In the genomic region with DNA sequence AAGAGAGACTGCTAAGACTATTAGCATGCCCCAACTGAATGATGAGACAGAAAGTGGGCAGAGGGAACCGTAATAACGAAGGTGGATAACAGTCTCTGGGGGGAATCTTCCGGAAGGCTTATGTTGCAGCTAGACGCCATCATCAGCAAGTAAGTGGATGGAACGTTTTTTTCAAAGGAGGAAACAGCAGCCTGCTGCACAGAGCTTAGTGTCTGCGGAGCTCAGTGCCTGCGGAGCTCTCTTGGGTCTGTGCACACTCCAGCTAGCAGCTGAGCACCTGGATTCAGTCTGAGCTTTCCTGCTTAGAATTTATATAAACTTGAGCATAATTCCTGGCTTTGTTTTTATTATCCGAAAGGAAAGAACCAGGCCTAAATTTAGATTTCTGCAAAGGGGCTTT, we compare ENCODE assay signal across 17 mouse cellular contexts. TPM values are rescaled to one million over a fixed set of nuclear protein-coding genes. Genes with fewer than 3 reads are reported as not detected.
DNase-seq lines count a peak whose midpoint lies in the region; ATAC-seq and TF ChIP-seq lines count a peak whose summit lies in the region.
"Had no signal": no experiment of that assay in that cellular context is flagged by ENCODE, and none has a peak within 500 bp of the region (broad histone marks: within the 10 kb centered on the region; RNA-seq: fewer than 3 reads in every experiment).

No protein-coding gene starts in this region.

- H3K9ac ChIP-seq in embryonic facial prominence, embryonic 11.5 days (replicated peaks; ENCODE audit: low read length) = no peak overlapping the region
- H3K9ac ChIP-seq in kidney, postnatal 0 days (ENCODE audit: low read depth, low read length) = no peak overlapping the region
- no peak overlapping the region for H3K9ac ChIP-seq in limb, embryonic 14.5 days (ENCODE audit: low read depth, low read length, severe bottlenecking)
- H3K9ac ChIP-seq: forebrain, embryonic 15.5 days had no signal

- 57% methylated on average over 8 of the region's 8 CpGs for WGBS in embryonic facial prominence, embryonic 11.5 days
- WGBS in embryonic facial prominence, embryonic 10.5 days = 68% methylated on average over 8 of the region's 8 CpGs
- WGBS in kidney, postnatal 0 days = 30% methylated on average over 8 of the region's 8 CpGs
- 15% methylated on average over 8 of the region's 8 CpGs for WGBS in limb, embryonic 14.5 days

- H3K27ac ChIP-seq in embryonic facial prominence, embryonic 11.5 days (replicated peaks; ENCODE audit: low read depth, low read length) = no peak overlapping the region
- no peak overlapping the region for H3K27ac ChIP-seq in embryonic facial prominence, embryonic 10.5 days (replicated peaks)
- H3K27ac ChIP-seq in kidney, postnatal 0 days = no peak overlapping the region
- peak overlapping the region; percentile 52 for H3K27ac ChIP-seq in limb, embryonic 14.5 days (replicated peaks; ENCODE audit: low read depth, low read length)
- H3K27ac ChIP-seq: forebrain, embryonic 15.5 days had no signal

- no peak for TF ChIP-seq CTCF in kidney, postnatal 0 days (IDR thresholded peaks at IDR 0.05; ENCODE audit: low read depth)

- no peaks in the 10 kb centered on the region for H3K9me3 ChIP-seq in embryonic facial prominence, embryonic 11.5 days (replicated peaks; ENCODE audit: control insufficient read depth, low read length)
- no peaks in the 10 kb centered on the region for H3K9me3 ChIP-seq in embryonic facial prominence, embryonic 10.5 days
- no peaks in the 10 kb centered on the region for H3K9me3 ChIP-seq in kidney, postnatal 0 days (replicated peaks; ENCODE audit: low read length)
- H3K9me3 ChIP-seq in limb, embryonic 14.5 days (ENCODE audit: control insufficient read depth, low read length) = 0 out of 2 replicates have a peak, but pooled peaks cover 4% of the 10 kb centered on the region
- H3K9me3 ChIP-seq: forebrain, embryonic 15.5 days had no signal

- TF ChIP-seq POLR2A in limb, embryonic 14.5 days (IDR thresholded peaks at IDR 0.05; ENCODE audit: borderline replicate concordance, extremely low read depth, insufficient read depth, insufficient read length) = no peak

- H3K36me3 ChIP-seq in embryonic facial prominence, embryonic 11.5 days (replicated peaks; ENCODE audit: control insufficient read depth, insufficient read depth, low read depth, low read length) = no peaks in the 10 kb centered on the region
- no peaks in the 10 kb centered on the region for H3K36me3 ChIP-seq in embryonic facial prominence, embryonic 10.5 days (replicated peaks)
- H3K36me3 ChIP-seq in kidney, postnatal 0 days (ENCODE audit: insufficient read depth, low read length) = no peaks in the 10 kb centered on the region
- H3K36me3 ChIP-seq in limb, embryonic 14.5 days (ENCODE audit: control insufficient read depth, insufficient read depth, low read length) = no peaks in the 10 kb centered on the region
- H3K36me3 ChIP-seq: forebrain, embryonic 15.5 days had no signal

- no peak overlapping the region for H3K4me2 ChIP-seq in embryonic facial prominence, embryonic 11.5 days (ENCODE audit: low read depth, low read length)
- H3K4me2 ChIP-seq in kidney, postnatal 0 days (ENCODE audit: low read length) = no peak overlapping the region
- peak overlapping the region; percentile 25; the same call in 1 of the 2 replicates for H3K4me2 ChIP-seq in limb, embryonic 14.5 days (replicated peaks; ENCODE audit: low read depth, low read length, severe bottlenecking)
- H3K4me2 ChIP-seq: forebrain, embryonic 15.5 days had no signal

- no peak overlapping the region for H3K4me3 ChIP-seq in embryonic facial prominence, embryonic 11.5 days (ENCODE audit: low read depth, low read length)
- no peak overlapping the region for H3K4me3 ChIP-seq in embryonic facial prominence, embryonic 10.5 days
- H3K4me3 ChIP-seq in kidney, postnatal 0 days (replicated peaks; ENCODE audit: low read depth, low read length) = no peak overlapping the region
- no peak overlapping the region for H3K4me3 ChIP-seq in limb, embryonic 14.5 days (replicated peaks; ENCODE audit: low read length)
- H3K4me3 ChIP-seq: forebrain, embryonic 15.5 days had no signal

- H3K27me3 ChIP-seq in embryonic facial prominence, embryonic 11.5 days (ENCODE audit: control insufficient read depth, insufficient read depth, low read length) = no peaks in the 10 kb centered on the region
- H3K27me3 ChIP-seq in embryonic facial prominence, embryonic 10.5 days (replicated peaks; ENCODE audit: low read depth, poor library complexity, severe bottlenecking) = no peaks in the 10 kb centered on the region
- no peaks in the 10 kb centered on the region for H3K27me3 ChIP-seq in kidney, postnatal 0 days (ENCODE audit: insufficient read depth, low read length)
- H3K27me3 ChIP-seq in limb, embryonic 14.5 days (ENCODE audit: control insufficient read depth, insufficient read depth, low read length) = no peaks in the 10 kb centered on the region
- H3K27me3 ChIP-seq: forebrain, embryonic 15.5 days had no signal

- H3K4me1 ChIP-seq in embryonic facial prominence, embryonic 11.5 days (ENCODE audit: control insufficient read depth, insufficient read depth, low read length) = no peaks in the 10 kb centered on the region
- no peaks in the 10 kb centered on the region for H3K4me1 ChIP-seq in embryonic facial prominence, embryonic 10.5 days
- H3K4me1 ChIP-seq in kidney, postnatal 0 days (replicated peaks; ENCODE audit: insufficient read depth, low read length) = peaks cover 3% of the 10 kb centered on the region; the same call in 1 of the 2 replicates
- H3K4me1 ChIP-seq in limb, embryonic 14.5 days (ENCODE audit: control insufficient read depth, insufficient read depth, low read length) = peaks cover 21% of the 10 kb centered on the region
- H3K4me1 ChIP-seq: forebrain, embryonic 15.5 days had no signal

- no peak for ATAC-seq in embryonic facial prominence, embryonic 11.5 days (replicated peaks; ENCODE audit: insufficient number of reproducible peaks, low FRiP score, low TSS enrichment, low read depth)
- no peak for ATAC-seq in kidney, postnatal 0 days (replicated peaks; ENCODE audit: low FRiP score, low read depth)
- peak; percentile 32 for ATAC-seq in CD4-positive, CD25-positive, alpha-beta regulatory T cell, adult 4 months
- ATAC-seq in limb, embryonic 14.5 days (ENCODE audit: low FRiP score, low read depth) = peak; percentile 80
- ATAC-seq in megakaryocyte, adult 5-6 weeks (ENCODE audit: poor library complexity, severe bottlenecking) = no peak
- ATAC-seq: forebrain, embryonic 15.5 days had no signal

- DNase-seq in embryonic facial prominence, embryonic 11.5 days (ENCODE audit: low spot score) = peak; percentile 29
- DNase-seq in embryonic facial prominence, embryonic 10.5 days (ENCODE audit: low spot score) = no peak
- peak; percentile 21 for DNase-seq in kidney, postnatal 0 days (ENCODE audit: low spot score)
- no peak for DNase-seq in kidney, adult 18-20 months
- peak; percentile 52 for DNase-seq in limb, embryonic 14.5 days (ENCODE audit: low spot score)
- no peak for DNase-seq in lung, adult 18-20 months
- DNase-seq: cerebellum, adult 11-12 months; cerebellum, postnatal 36 days; gastrocnemius, postnatal 10 days; heart, postnatal 10 days; kidney, postnatal 25 days; layer of hippocampus, adult 9-11 months; lung, postnatal 10 days; thymus, postnatal 4 days had no signal

RNA-seq across cellular contexts. Expression of gene Osbpl3, which starts 47.8 kb away (rescaled TPM):
- 9.0 and 10.4 TPM in 2 replicates for polyA plus RNA-seq in embryonic facial prominence, embryonic 11.5 days (2014; fragmentation: Nextera tagmentation; extraction: Ambion mirVana)
- polyA plus RNA-seq in embryonic facial prominence, embryonic 10.5 days (2016; fragmentation: Nextera tagmentation; extraction: Ambion mirVana) = 9.0 and 9.8 TPM in 2 replicates
- polyA plus RNA-seq in kidney, postnatal 0 days (2015; fragmentation: Nextera tagmentation; extraction: Ambion mirVana) = 17.4 and 19.7 TPM in 2 replicates
- 10 to 100 TPM; 37.2 to 48.1 TPM for polyA plus RNA-seq in CD4-positive, CD25-positive, alpha-beta regulatory T cell, adult 4 months (2017; shearing (Covaris generic))
- polyA plus RNA-seq in limb, embryonic 14.5 days (2012; rRNA removed) = 18.2 and 19.8 TPM in 2 replicates
- 10.9 and 11.9 TPM in 2 replicates for polyA plus RNA-seq in limb, embryonic 14.5 days (2014; fragmentation: Nextera tagmentation; extraction: Ambion mirVana)
- 9.0 and 10.7 TPM in 2 replicates for total RNA-seq in megakaryocyte, adult 5-6 weeks (2015)
- total RNA-seq in megakaryocyte, adult 5-6 weeks (2017) = 15.5 and 17.9 TPM in 2 replicates

Comparison
In these comparisons a context has a peak if more than half of its experiments do, and no peak if none do; other contexts are left out.
1. DNase-seq: peak in embryonic facial prominence, embryonic 11.5 days (single experiment), kidney, postnatal 0 days (single experiment) and limb, embryonic 14.5 days (single experiment); none in embryonic facial prominence, embryonic 10.5 days (single experiment), kidney, adult 18-20 months (single experiment) and lung, adult 18-20 months (0 of 2).
2. ATAC-seq: peak in CD4-positive, CD25-positive, alpha-beta regulatory T cell, adult 4 months (single experiment) and limb, embryonic 14.5 days (single experiment); none in embryonic facial prominence, embryonic 11.5 days (single experiment), kidney, postnatal 0 days (single experiment) and megakaryocyte, adult 5-6 weeks (single experiment).